Mouse (Mus musculus): ENCODE results near the gene Kdm4a. TPM values are rescaled to one million over a fixed set of nuclear protein-coding genes. Genes with fewer than 3 reads are reported as not detected.

The Kdm4a gene
- total RNA-seq (2021): 10 to 100 TPM; 21.4 to 26.2 TPM
- long read RNA-seq, experiment 1: 0 reads
- long read RNA-seq, experiment 2, partial matches to known transcripts: 0 of 1 reads
- long read RNA-seq, experiment 2, other reads (novel, unspliced or antisense): 1 of 1 reads

DNA sequence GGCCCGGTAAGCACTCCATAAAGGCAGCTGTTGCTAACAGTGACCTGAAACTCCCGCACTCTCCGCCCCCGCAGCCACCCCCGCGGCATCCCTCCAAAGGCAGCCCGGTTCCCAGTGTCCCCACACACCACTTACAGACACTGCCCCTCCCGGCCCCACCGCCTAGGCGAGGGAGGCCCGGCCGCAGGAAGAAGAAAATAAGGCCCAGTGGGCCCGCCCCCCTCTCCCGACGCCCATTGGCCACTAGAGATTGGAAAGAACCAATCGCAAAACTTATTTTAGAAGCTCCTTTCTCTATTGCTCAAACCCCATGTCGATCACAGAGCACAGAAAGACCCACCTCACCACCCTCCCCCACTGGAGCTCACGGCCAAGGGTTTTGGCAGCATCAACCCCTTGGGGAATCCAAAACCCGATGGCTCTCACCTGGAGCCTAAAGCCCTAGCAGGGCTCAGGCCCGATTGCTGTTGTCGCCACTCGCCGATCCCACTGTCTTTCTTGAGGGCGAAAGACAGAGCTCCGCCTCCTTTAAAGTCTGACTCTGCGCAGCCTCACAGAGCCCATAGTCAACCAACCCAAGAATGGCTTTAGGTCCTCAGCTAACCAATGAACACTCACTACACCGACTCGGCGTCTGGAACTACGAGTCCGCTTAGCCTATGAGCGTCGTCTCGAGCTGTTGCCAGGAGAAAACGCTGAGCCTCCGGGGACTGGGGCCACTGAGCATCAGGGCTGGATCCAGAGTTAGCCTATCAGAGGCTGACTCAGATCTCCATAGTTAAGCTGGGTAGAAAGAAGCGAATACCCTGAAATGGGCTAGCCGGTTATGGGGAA, at the start of gene Kdm4a:
Gene Kdm4a (minus strand): TSS at position 577 of the 834 bp plus-strand sequence.
- intact Hi-C loops (cut with DNase I; ENCODE audit: low total_unique reads): no loop called here
- peak; percentile 94 for DNase-seq

DNA sequence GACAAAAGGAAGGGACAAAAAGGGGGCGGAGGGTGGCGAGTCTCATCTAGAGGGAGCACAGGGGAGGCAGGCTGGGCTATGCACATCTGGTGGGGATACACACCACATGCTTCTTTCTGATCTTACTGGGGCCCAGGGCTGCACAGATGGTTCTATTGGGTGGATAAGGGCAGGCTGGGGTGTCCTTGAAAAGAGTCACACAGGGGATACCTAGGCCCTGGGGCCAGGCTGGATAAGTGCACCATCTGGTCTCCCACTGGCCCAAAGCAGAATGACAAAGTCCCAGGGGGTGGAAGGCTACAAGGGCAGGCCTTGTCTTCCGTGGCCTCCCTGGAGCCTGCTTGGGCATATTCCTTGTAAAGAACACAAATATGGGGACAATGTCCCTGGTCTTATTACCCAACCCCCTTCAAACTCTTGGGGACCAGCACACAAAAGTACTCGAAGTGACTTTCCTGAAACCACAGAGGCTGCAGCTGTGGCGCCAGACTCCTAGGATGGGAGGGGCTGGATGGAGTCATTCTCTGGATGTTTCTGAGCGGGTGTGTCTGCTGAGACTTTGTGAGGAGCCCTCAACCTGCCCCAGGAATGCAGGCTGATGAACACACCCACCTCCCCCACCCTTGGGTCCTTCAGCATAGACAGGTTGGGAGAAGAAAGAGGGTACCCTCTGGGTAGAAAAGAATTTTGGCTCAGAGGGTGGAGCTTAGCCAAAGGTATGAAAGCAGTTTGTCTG, 49.4 kb upstream of the Kdm4a start:
- intact Hi-C loops (cut with DNase I; ENCODE audit: low total_unique reads): no loop called here
- no peak for DNase-seq

DNA sequence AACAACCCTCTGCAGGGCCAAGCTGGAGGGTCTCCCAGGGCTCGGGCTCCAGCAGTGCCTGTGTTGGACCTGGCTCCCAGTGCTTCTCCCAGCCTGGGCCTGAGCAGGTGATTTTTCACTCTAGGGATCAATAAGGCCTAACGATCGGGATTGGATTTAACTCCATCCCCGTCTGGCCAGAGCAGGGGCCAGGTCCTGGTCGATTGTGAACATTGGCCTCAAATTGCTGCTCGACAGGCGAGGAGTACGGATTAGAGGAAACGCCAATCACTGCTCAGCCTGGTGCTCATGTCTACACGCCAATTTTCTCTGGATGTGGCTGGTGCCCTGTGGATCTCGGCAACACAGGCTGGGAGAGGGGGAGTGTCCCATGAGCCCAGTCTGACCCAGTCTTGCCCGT, 47.6 kb upstream of the Kdm4a start:
- DNase-seq: no peak
- intact Hi-C loops (cut with DNase I; ENCODE audit: low total_unique reads): no loop called here

DNA sequence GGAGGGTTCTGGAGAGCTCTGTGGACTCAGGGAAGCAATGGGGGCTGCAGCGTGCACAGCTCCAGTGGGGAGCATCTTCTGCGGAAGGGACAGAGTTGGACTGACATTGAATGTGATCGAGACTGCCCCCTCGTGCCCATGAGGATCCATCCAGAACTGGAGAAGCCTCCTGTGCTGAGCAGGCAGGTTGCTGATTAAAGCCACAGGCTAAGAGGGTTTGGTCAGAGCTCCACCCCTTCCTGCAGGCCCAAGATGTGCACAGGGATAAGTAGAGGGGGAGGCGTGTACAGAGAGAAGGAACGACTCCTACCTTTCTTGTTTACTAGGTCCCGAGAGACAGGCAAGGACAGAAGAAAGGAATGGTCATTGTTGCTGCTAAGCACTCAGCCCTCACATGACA, 41.4 kb upstream of the Kdm4a start:
- no peak for DNase-seq
- intact Hi-C loops (cut with DNase I; ENCODE audit: low total_unique reads): no loop called here

DNA sequence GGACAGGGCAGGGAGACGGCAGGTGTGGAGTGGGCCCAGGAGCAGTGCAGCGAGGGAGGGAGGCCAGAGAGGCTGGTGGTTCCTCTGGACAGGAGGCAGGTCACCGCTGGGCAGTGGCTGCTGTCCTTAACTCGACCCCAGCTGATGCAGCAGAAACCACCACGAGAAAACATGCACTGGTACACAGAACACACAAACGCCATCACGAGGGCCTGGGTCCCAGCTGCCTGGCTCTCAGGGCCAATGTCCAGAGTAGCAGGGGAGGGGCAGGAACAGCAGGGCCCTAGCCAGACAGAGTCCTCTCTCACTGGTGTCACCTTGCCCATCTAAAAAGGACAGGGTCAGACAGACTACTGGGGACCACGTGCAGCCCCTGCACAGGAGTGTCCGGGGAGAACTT, 40.9 kb upstream of the Kdm4a start:
- intact Hi-C loops (cut with DNase I; ENCODE audit: low total_unique reads): no loop called here
- no peak for DNase-seq

DNA sequence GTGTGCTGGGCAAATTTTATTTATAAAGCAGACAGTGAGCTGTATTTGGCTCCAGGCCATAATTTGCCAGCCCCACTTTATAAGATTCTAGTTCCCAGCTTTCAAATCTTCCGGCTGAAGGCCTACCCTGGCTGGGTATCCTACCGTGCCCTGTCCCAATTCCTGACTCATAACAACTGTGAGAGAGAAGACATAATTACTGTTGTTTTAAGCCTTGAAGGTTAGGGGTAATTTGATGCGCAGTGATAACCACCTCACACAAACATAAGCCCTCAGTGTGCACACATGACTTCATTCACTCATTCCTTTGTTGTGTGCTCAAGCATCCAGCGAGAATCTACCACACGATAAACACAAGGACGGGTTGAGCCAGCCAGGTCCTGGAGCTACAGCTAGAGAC, 39.6 kb upstream of the Kdm4a start:
- DNase-seq: no peak
- intact Hi-C loops (cut with DNase I; ENCODE audit: low total_unique reads): no loop called here

DNA sequence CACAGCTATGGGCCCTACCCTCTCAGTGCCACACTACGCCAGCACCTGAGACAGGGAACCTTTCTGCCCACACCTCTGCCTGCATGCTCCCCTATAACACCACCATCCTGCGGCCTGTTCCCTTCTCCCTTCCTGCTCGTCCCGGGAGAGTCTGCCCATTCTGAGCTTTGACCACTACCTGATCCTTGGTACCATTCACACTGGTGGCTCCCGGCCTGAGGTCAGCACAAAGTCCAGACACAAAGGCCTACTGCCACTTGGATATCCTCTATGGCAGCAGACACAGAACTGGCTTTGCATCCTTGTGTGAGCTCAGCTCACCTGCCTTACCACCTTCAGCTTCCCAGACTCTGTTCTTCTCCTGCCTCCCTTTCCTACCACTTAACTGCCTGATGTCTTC, 38.7 kb upstream of the Kdm4a start:
- no peak for DNase-seq
- intact Hi-C loops (cut with DNase I; ENCODE audit: low total_unique reads): no loop called here

DNA sequence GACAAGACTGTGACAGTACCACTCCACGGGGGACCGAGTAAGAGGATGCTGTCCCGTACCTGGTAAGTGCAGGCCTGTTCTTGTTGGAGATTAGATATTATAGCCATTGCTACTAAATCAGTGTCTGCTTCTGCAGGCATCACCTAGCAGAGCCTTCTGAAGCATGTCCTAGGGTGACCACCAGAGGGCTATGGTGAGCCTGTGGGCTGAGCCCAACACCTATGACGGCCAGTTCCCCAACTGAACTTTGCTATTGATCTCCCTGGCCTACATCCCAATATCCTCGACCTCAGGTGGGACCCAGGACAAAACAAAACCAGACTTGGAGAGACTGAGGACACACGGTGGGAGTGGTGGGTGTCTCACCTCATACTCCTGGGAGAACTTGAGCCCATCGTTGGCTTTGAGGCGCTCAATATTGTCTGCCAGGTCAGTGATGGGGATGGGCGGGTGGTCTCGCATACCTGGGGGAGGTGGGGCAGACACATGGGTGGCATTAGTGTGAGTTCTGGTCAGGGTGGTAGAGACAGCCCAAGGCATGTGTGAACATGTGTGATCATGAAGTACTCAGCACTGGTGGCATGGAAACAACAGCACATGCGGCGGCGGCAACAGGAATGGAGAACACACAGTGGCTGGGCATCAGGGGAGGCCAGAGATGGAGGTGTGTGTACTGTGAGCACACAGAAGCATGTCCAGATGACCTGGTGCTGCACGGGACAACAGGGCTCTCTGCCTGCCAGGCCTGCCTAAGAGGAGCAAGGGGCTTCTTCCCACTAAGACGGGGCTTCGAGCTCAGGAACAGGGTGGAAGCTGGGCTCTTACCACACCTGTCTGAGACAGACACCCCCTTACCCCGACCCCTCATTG, 37.1 kb upstream of the Kdm4a start:
- peak; percentile 67 for DNase-seq
- intact Hi-C loops (cut with DNase I; ENCODE audit: low total_unique reads): loop anchor here (2.0 kb wide), 1 partner anchor 74 kb away; the partner anchor contains the start of gene Ptprf

DNA sequence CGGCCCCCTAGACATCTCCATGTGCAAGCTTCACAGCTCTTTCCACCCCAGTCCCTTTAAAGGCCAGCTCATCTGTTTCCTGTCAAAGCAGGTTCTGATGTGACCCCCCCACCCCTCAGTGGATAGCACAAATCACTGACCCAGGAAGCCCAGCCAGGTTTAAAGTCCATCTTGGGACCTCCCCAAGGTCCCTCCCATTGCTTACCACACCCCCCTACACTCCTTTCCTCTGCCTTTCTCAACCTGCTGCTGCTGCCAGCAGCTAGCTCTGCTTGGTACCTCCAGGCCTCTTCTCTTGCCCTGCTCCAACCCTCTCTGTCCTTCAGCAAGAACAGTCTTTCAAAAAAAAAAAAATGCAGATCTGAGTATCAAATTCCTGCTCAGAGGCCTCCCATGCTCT, 35.0 kb upstream of the Kdm4a start:
- intact Hi-C loops (cut with DNase I; ENCODE audit: low total_unique reads): no loop called here
- no peak for DNase-seq

DNA sequence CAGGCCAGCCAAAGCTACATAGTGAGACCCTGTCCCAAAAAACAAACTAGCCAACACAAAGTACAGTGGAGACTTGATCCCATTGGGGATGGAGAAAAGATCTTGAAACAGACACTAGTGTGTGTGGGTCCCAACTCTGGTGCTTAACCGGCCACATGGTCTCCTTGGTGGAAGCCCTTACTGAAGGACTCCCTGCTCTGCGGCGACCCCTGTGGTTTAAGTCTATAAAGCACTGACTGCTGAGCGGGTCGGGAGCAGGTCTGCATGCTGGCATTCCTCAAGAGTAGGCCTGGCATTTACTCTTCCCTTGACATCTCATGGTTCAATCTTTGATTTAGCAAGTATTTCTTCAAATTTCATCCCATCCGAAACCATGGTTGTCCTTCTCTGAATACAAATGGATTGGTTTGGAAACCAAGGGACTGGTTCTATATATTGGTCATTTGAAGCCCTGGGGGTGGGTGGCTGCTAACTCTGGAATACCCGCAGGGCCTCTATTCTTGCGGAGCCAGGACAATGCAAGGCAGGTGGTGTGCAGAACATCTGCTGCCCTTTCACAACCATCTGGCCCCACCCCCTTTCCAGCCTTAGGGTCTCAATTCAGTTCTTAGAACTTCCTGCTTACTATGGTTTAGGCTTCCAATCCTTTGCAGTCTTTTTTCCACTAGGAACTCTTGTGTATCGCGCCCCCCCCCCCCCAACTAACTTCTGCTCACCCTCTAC, 27.2 kb upstream of the Kdm4a start:
- DNase-seq: no peak
- intact Hi-C loops (cut with DNase I; ENCODE audit: low total_unique reads): no loop called here

DNA sequence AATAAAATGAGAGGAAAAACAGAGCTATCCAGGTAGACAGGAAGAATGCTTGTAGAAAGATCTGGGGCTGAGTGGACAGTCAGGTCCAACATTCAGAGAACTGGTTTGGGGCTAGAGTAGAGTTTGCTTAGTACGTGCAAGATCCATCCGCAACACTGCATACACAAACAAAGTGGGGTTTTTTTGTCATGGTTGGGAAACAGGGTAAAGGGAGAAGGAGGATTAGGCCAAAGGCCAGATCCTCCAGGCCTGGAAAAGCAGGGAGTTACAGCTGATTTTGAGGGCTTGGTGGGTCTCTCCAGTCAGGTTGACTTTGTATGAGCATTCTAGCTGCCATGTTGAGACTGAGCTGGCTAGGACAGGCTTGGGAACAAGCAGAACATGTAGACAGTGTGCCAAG, 26.1 kb upstream of the Kdm4a start:
- intact Hi-C loops (cut with DNase I; ENCODE audit: low total_unique reads): no loop called here

DNA sequence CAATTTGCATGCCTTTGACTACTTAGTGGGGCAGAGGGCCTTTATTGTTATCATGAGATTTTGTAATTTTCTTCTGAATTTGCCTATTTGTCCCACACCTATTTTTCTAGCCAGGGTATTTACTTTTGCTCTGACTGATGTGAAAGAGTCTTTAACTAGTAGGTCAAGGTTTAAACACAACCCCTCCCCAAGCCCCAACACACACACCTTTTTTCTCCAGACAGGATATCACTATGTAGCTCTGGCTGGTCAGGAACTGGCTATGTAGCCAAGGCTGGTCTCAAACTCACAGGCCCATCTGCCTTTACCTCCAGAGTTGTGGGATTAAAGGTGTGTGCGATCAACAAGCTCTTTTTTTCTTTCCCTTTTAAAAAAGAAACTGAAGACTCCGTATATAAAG, 19.2 kb upstream of the Kdm4a start:
- intact Hi-C loops (cut with DNase I; ENCODE audit: low total_unique reads): no loop called here

More for the DNA sequence above, 26.1 kb upstream of the Kdm4a start:
- DNase-seq: no peak

DNA sequence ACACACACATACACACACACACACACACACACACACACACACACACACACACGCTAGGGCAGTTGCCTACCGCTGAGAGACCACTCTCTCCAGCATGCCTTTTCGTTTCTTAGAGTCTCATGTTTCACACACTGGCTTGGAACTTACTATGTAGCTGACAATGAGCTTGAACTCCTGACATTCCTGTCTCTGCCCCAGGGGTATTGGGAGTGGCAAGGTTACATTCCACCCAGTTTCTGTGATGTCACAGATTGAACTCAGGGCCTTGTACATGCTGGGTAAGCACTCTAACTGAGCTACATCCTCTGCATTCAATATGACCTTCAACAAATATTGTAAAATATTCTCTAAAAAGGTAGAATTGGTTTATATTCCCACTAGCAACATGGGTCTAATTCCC, 18.8 kb upstream of the Kdm4a start:
- no peak for DNase-seq
- intact Hi-C loops (cut with DNase I; ENCODE audit: low total_unique reads): no loop called here

More for the DNA sequence above, 19.2 kb upstream of the Kdm4a start:
- DNase-seq: no peak

DNA sequence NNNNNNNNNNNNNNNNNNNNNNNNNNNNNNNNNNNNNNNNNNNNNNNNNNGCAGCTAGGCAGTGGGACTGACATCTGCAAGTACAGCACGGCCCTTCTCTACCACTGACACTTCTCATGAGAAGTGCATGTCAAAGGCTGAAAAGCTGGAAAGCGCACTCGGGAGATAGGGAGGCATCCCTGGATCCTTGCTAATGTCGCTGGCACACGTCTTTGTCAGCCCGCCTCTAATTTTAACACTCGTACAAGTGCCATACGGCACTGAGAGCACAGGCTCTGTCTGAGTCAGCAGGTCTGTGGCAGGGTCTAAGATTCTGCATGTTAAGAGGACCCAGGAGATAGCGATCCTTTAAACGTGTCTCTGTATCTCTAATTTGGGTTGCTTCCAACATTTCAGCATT, 16.3 kb upstream of the Kdm4a start:
- intact Hi-C loops (cut with DNase I; ENCODE audit: low total_unique reads): no loop called here

DNA sequence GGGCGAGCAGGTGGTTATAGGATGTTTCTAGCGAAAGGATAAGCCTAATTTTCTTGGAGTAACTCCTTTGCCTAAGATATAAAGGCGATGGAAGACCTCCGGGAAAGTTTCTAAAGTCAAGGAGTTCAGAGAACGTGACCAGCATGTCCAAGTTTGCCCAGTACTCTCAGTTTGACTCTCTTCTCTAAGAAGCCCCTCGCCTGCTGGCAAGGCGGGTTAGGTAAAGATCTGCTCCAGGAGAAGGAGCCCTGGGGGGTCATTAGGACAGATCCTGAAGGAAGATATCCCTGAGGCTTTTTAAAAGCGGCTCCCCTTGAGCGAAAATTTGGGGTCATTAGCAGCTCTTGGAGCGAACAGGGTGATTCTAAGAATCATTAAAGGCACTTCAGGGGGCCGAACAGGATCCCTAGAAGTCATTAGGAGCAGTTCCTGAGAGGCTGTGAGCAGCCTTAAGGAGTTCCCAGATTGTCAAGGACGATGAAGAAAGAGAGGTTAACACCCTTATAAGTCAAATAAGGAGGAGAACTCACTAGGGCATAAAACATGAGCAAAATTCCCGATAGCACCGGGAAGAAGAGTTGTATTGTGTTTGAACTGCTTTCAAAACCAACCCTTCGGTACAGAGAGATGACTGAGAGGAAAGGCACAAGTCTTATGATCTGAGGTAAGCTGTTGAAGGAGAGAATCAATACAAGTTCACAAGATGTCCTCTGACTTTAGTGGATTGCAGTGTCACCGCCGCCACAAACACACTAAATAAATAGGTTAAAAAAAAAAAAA, 648 bp upstream of the Kdm4a start:
- intact Hi-C loops (cut with DNase I; ENCODE audit: low total_unique reads): no loop called here
- DNase-seq: no peak

More for the DNA sequence above, 16.3 kb upstream of the Kdm4a start:
- no peak for DNase-seq

DNA sequence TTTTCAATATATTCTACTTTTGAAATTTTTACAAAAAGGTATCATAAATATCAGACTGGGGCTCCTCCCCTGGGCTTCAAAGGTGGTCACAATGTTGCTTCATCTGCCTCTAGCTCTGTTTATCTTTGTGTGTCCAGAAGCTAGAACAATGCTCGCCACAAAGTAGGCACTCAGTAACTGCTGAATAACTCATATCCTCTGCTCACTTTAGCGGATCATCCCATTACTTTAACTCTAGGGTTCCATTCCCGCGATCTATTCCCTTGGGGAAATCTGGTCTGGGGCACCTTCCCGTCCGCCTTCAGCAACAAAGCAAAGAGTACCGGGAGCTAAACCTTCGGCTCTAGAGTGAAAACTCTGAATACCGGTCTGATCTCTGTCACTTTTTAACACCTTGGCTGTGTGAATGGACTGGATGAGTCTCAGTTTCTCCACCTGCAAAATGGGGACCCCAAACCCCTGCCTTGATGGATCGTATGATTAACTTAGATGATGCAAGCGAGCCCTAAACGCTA, 834 bp downstream of the Kdm4a start:
- intact Hi-C loops (cut with DNase I; ENCODE audit: low total_unique reads): no loop called here
- no peak for DNase-seq

DNA sequence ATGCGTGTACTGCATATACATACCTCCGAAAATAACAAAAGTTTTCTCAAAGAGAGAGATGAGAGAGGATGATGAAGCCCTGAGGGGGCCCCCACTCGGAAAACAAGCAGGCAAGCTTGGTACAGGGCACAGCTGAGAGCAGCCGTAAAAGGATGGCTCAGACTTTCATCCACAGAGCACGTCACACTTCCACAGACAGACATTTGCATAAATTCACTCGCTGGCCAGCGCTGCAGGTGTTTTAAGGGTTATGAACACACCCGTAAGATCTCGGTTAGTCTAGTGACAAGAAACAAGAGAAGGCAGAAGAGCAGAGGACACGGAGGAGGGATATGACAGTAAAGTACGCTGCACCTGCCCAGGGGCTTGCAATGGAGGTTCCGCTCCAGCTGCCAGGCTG, 7.4 kb downstream of the Kdm4a start:
- no peak for DNase-seq
- intact Hi-C loops (cut with DNase I; ENCODE audit: low total_unique reads): no loop called here

DNA sequence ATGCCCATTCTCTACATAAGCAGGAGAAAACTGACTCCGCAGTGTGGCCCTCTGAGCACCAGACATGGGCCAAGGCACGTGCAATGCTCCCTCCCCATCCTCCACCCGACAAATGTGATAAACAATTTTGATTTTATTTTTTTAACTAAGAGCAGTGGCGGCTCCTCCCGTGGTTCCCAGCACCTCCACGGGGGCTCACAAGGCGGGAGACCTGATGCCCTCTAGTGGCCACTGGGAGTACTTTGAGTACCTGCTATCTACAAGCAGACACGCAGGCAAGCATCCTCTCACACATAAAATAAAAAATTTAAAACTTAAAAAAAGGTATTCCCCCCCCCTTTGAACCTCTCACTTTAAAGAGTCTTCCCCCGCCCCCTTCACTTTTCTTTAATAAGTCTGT, 8.8 kb downstream of the Kdm4a start:
- intact Hi-C loops (cut with DNase I; ENCODE audit: low total_unique reads): no loop called here
- no peak for DNase-seq
